Mouse (Mus musculus): Measurements from ENCODE around the gene Nphp1. TPM values are rescaled to one million over a fixed set of nuclear protein-coding genes. Genes with fewer than 3 reads are reported as not detected.

Gene Nphp1
- polyA plus RNA-seq, 1 experiment: 17.5 TPM

- Histone ChIP-seq H3K27me3 (ENCODE audit: control insufficient read depth, insufficient read depth, insufficient read length) (no peaks in the 10 kb centered on the region), H3K4me3 (no peak overlapping the region), H3K36me3 (ENCODE audit: control insufficient read depth, insufficient read depth) (no peaks in the 10 kb centered on the region), H3ac (ENCODE audit: control insufficient read depth, insufficient read length) (no peak overlapping the region), H3K79me2 (ENCODE audit: control insufficient read depth, insufficient read depth) (no peaks in the 10 kb centered on the region), H3K4me2 (ENCODE audit: low read depth) (no peak overlapping the region)
- no peak for TF ChIP-seq E2F4 (IDR thresholded peaks at IDR 0.05; ENCODE audit: insufficient read depth)
- TF ChIP-seq TCF3 (IDR thresholded peaks at IDR 0.05; ENCODE audit: insufficient read length, low read depth): no peak
- no peak for TF ChIP-seq REST (IDR thresholded peaks at IDR 0.05; ENCODE audit: insufficient read depth, insufficient read length)
- TF ChIP-seq MYOG (IDR thresholded peaks at IDR 0.05; ENCODE audit: control insufficient read depth in 1 of 3, insufficient read depth in 1 of 3, insufficient read length in 2 of 3, low read depth in 2 of 3): no peak
- no peak for TF ChIP-seq USF1 (IDR thresholded peaks at IDR 0.05; ENCODE audit: low read depth)
- TF ChIP-seq MAX (IDR thresholded peaks at IDR 0.05; ENCODE audit: low read depth): no peak
- no peak for TF ChIP-seq POLR2AphosphoS2 (IDR thresholded peaks at IDR 0.05; ENCODE audit: insufficient read length, low read depth)
- TF ChIP-seq CEBPB (IDR thresholded peaks at IDR 0.05; ENCODE audit: insufficient read depth, poor library complexity, severe bottlenecking): no peak
- no peak for TF ChIP-seq TCF12 (IDR thresholded peaks at IDR 0.05; ENCODE audit: insufficient read depth, poor library complexity, severe bottlenecking)
- no peak for TF ChIP-seq SRF (IDR thresholded peaks at IDR 0.05; ENCODE audit: control insufficient read depth, insufficient read length, low read depth)
- TF ChIP-seq MYOD1 (IDR thresholded peaks at IDR 0.05; ENCODE audit: control insufficient read depth in 1 of 3, insufficient read length in 2 of 3, low read depth in 2 of 3): no peak
- no peak for TF ChIP-seq POLR2A (IDR thresholded peaks at IDR 0.05; ENCODE audit: insufficient read length, low read depth)
These were observed 58.2 kb downstream of the Nphp1 start for GRCm38 (mm10) chr2:127730301-127730997.

GRCm38 (mm10) chr2:127729671-127730070, 59.0 kb downstream of the Nphp1 start, which contains the start of gene Mall:
Gene Mall, minus strand, starts transcription at chr2:127729932.
- no peak within 1 kb of the TSS for H3K4me2 ChIP-seq (ENCODE audit: low read depth)
- H3K36me3 ChIP-seq (ENCODE audit: control insufficient read depth, insufficient read depth): no peaks in the 10 kb centered on the region
- TF ChIP-seq POLR2AphosphoS2 (IDR thresholded peaks at IDR 0.05; ENCODE audit: insufficient read length, low read depth): no peak
- no peak for TF ChIP-seq E2F4 (IDR thresholded peaks at IDR 0.05; ENCODE audit: insufficient read depth)
- no peak for TF ChIP-seq POLR2A (IDR thresholded peaks at IDR 0.05; ENCODE audit: insufficient read length, low read depth)
- H3K79me2 ChIP-seq (ENCODE audit: control insufficient read depth, insufficient read depth): no peaks in the 10 kb centered on the region
- no peak within 1 kb of the TSS for H3ac ChIP-seq (ENCODE audit: control insufficient read depth, insufficient read length)
- H3K27me3 ChIP-seq (ENCODE audit: control insufficient read depth, insufficient read depth, insufficient read length): no peaks in the 10 kb centered on the region
- no peak within 1 kb of the TSS for H3K4me3 ChIP-seq

DNA sequence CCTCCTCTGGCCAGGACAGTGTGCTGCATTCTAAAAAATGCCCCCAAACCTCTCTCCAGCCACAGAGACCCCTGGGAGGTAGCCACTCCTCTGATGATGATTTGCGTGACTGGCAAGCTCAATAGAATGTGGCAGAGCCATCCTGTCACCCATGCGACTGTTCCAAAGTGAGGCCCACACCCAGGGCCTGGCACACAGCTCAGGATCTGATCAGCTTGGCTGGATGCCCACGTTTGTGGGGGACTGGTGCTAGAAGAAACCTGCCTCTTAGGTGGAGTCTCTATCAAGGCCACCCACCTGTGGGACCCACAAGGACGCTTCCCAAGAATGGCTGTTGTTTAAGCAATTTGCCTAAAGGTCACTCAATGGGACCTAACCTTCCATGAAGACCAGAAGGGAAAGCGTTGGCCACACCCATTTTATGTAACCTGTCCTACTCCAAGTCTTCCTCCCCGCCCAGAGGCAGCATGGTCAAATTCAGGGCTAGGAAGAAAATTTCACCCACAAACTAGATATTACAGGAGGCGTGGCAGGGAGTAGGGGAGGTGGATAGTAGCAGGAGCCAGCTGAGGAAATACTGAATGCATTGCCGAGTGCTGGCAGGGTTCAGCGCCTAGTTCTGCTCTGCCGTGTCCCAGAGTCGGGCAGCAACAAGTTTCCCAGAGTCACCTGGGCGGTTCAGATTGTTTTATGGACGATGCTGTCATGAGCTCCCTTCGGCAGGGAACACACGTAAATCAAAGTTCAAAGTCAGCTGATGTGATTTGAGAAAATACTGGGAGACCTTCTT, 59.8 kb downstream of the Nphp1 start:
- no peak overlapping the region for H3K4me3 ChIP-seq
- TF ChIP-seq MYOD1 (IDR thresholded peaks at IDR 0.05; ENCODE audit: control insufficient read depth in 1 of 3, insufficient read length in 2 of 3, low read depth in 2 of 3) (no peak), POLR2A (IDR thresholded peaks at IDR 0.05; ENCODE audit: insufficient read length, low read depth) (no peak), REST (IDR thresholded peaks at IDR 0.05; ENCODE audit: insufficient read depth, insufficient read length) (no peak), SRF (IDR thresholded peaks at IDR 0.05; ENCODE audit: control insufficient read depth, insufficient read length, low read depth) (no peak), MAX (IDR thresholded peaks at IDR 0.05; ENCODE audit: low read depth) (no peak), USF1 (IDR thresholded peaks at IDR 0.05; ENCODE audit: low read depth) (no peak), POLR2AphosphoS2 (IDR thresholded peaks at IDR 0.05; ENCODE audit: insufficient read length, low read depth) (no peak), CEBPB (IDR thresholded peaks at IDR 0.05; ENCODE audit: insufficient read depth, poor library complexity, severe bottlenecking) (no peak), MYOG (IDR thresholded peaks at IDR 0.05; ENCODE audit: control insufficient read depth in 1 of 3, insufficient read depth in 1 of 3, insufficient read length in 2 of 3, low read depth in 2 of 3) (no peak), TCF3 (IDR thresholded peaks at IDR 0.05; ENCODE audit: insufficient read length, low read depth) (no peak), TCF12 (IDR thresholded peaks at IDR 0.05; ENCODE audit: insufficient read depth, poor library complexity, severe bottlenecking) (no peak), E2F4 (IDR thresholded peaks at IDR 0.05; ENCODE audit: insufficient read depth) (no peak)
- H3K79me2 ChIP-seq (ENCODE audit: control insufficient read depth, insufficient read depth): no peaks in the 10 kb centered on the region
- H3K36me3 ChIP-seq (ENCODE audit: control insufficient read depth, insufficient read depth): no peaks in the 10 kb centered on the region
- no peak overlapping the region for H3K4me2 ChIP-seq (ENCODE audit: low read depth)
- H3ac ChIP-seq (ENCODE audit: control insufficient read depth, insufficient read length): no peak overlapping the region
- no peaks in the 10 kb centered on the region for H3K27me3 ChIP-seq (ENCODE audit: control insufficient read depth, insufficient read depth, insufficient read length)

DNA sequence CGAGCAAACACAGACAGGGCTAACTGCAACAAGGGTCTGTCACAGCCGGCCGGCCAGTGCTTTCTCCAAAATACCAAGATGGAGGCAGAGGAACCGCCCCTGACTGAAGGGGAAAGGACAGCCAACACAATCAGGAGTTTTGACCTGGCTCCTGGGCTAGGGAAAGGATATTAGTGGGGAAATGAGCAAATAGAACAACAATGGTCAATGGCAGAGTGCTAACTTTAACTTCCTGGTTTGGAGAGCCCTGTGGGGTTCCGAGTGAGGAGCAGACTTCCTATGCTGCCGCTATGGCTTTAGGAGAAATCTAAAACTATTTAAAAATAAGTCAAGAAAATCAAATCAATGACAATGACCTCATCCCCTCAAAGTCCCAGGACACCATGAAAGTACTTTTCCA, 60.6 kb downstream of the Nphp1 start:
- no peak for TF ChIP-seq TCF12 (IDR thresholded peaks at IDR 0.05; ENCODE audit: insufficient read depth, poor library complexity, severe bottlenecking)
- TF ChIP-seq MAX (IDR thresholded peaks at IDR 0.05; ENCODE audit: low read depth): no peak
- TF ChIP-seq POLR2AphosphoS2 (IDR thresholded peaks at IDR 0.05; ENCODE audit: insufficient read length, low read depth): no peak
- no peak for TF ChIP-seq E2F4 (IDR thresholded peaks at IDR 0.05; ENCODE audit: insufficient read depth)
- TF ChIP-seq REST (IDR thresholded peaks at IDR 0.05; ENCODE audit: insufficient read depth, insufficient read length): no peak
- no peak for TF ChIP-seq USF1 (IDR thresholded peaks at IDR 0.05; ENCODE audit: low read depth)
- TF ChIP-seq CEBPB (IDR thresholded peaks at IDR 0.05; ENCODE audit: insufficient read depth, poor library complexity, severe bottlenecking): no peak
- TF ChIP-seq MYOD1 (IDR thresholded peaks at IDR 0.05; ENCODE audit: control insufficient read depth in 1 of 3, insufficient read length in 2 of 3, low read depth in 2 of 3): no peak
- no peak for TF ChIP-seq MYOG (IDR thresholded peaks at IDR 0.05; ENCODE audit: control insufficient read depth in 1 of 3, insufficient read depth in 1 of 3, insufficient read length in 2 of 3, low read depth in 2 of 3)
- TF ChIP-seq POLR2A (IDR thresholded peaks at IDR 0.05; ENCODE audit: insufficient read length, low read depth): no peak
- TF ChIP-seq TCF3 (IDR thresholded peaks at IDR 0.05; ENCODE audit: insufficient read length, low read depth): no peak
- TF ChIP-seq SRF (IDR thresholded peaks at IDR 0.05; ENCODE audit: control insufficient read depth, insufficient read length, low read depth): no peak
- Histone ChIP-seq H3ac (ENCODE audit: control insufficient read depth, insufficient read length) (no peak overlapping the region), H3K4me2 (ENCODE audit: low read depth) (no peak overlapping the region), H3K79me2 (ENCODE audit: control insufficient read depth, insufficient read depth) (no peaks in the 10 kb centered on the region), H3K4me3 (no peak overlapping the region), H3K36me3 (ENCODE audit: control insufficient read depth, insufficient read depth) (no peaks in the 10 kb centered on the region), H3K27me3 (ENCODE audit: control insufficient read depth, insufficient read depth, insufficient read length) (no peaks in the 10 kb centered on the region)

Measured in myocyte (in vitro differentiated cells).